ENCODE assay signal across 20 mouse cellular contexts in the genomic region with DNA sequence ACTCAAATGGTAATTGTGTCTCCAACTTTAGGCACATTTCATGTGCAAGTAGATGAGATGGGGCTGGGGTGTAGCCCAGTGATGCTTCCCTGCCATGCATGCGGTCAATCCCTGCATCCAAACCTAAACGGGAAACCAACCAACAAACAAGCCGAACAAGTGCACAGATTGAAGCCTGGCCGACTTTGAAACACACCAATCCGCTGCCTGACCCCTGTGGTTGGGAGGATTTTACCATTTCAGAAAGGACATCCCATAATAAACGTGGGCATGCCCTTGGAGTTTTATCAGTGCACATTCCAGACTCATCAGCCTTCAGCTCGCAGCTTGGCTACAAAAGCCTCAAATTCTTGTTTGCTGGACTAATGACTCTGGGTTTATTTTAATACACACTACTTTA. TPM values are rescaled to one million over a fixed set of nuclear protein-coding genes. Genes with fewer than 3 reads are reported as not detected.
DNase-seq lines count a peak whose midpoint lies in the region; ATAC-seq and TF ChIP-seq lines count a peak whose summit lies in the region.
"Had no signal": no experiment of that assay in that cellular context is flagged by ENCODE, and none has a peak within 500 bp of the region (broad histone marks: within the 10 kb centered on the region; RNA-seq: fewer than 3 reads in every experiment).

No protein-coding gene starts in this region.

- no peak overlapping the region for H3K4me2 ChIP-seq in heart, embryonic 13.5 days
- H3K4me2 ChIP-seq in hindbrain, postnatal 0 days (ENCODE audit: low read depth, low read length) = no peak overlapping the region
- no peak overlapping the region for H3K4me2 ChIP-seq in hindbrain, embryonic 12.5 days (replicated peaks)
- H3K4me2 ChIP-seq: embryonic facial prominence, embryonic 13.5 days; intestine, embryonic 15.5 days; liver, embryonic 11.5 days; midbrain, embryonic 11.5 days had no signal

- no peaks in the 10 kb centered on the region for H3K27me3 ChIP-seq in heart, embryonic 13.5 days (replicated peaks)
- no peaks in the 10 kb centered on the region for H3K27me3 ChIP-seq in hindbrain, postnatal 0 days (ENCODE audit: insufficient read depth, low read length)
- H3K27me3 ChIP-seq in hindbrain, embryonic 12.5 days = no peaks in the 10 kb centered on the region
- H3K27me3 ChIP-seq: embryonic facial prominence, embryonic 13.5 days; intestine, embryonic 15.5 days; Patski had no signal

- DNase-seq in adrenal gland, adult (ENCODE audit: inconsistent age in 2 of 2, low spot score in 1 of 2) = peak; percentile 55 to 76
- DNase-seq in adrenal gland, adult 18-20 months (ENCODE audit: low spot score in 2 of 2) = no peak
- DNase-seq in heart, postnatal 36 days = no peak
- DNase-seq in hindbrain, postnatal 0 days (ENCODE audit: low spot score) = peak; percentile 34
- DNase-seq in testis, postnatal 14 days (ENCODE audit: low spot score) = peak; percentile 19
- DNase-seq in testis, postnatal 10 days (ENCODE audit: low spot score) = no peak
- DNase-seq: cerebellum, adult 11 months; kidney, postnatal 4 days; lung, adult 2 months; right cerebral cortex, postnatal 14 days had no signal

- H3K9ac ChIP-seq in heart, embryonic 13.5 days = no peak overlapping the region
- no peak overlapping the region for H3K9ac ChIP-seq in hindbrain, postnatal 0 days (replicated peaks; ENCODE audit: low read length)
- H3K9ac ChIP-seq in hindbrain, embryonic 12.5 days = no peak overlapping the region
- H3K9ac ChIP-seq: embryonic facial prominence, embryonic 13.5 days; intestine, embryonic 15.5 days had no signal

- H3K36me3 ChIP-seq in heart, embryonic 13.5 days = no peaks in the 10 kb centered on the region
- H3K36me3 ChIP-seq in hindbrain, postnatal 0 days (ENCODE audit: insufficient read depth, low read length) = no peaks in the 10 kb centered on the region
- no peaks in the 10 kb centered on the region for H3K36me3 ChIP-seq in hindbrain, embryonic 12.5 days
- H3K36me3 ChIP-seq: embryonic facial prominence, embryonic 13.5 days; intestine, embryonic 15.5 days had no signal

- no peaks in the 10 kb centered on the region for H3K9me3 ChIP-seq in heart, embryonic 13.5 days
- no peaks in the 10 kb centered on the region for H3K9me3 ChIP-seq in hindbrain, postnatal 0 days (ENCODE audit: low read length)
- no peaks in the 10 kb centered on the region for H3K9me3 ChIP-seq in hindbrain, embryonic 12.5 days (replicated peaks)
- H3K9me3 ChIP-seq: embryonic facial prominence, embryonic 13.5 days; intestine, embryonic 15.5 days had no signal

- 0 out of 2 replicates have a peak overlapping the region, but pooled peaks have one; percentile 36 for H3K27ac ChIP-seq in heart, embryonic 13.5 days (replicated peaks)
- H3K27ac ChIP-seq in hindbrain, postnatal 0 days = no peak overlapping the region
- no peak overlapping the region for H3K27ac ChIP-seq in hindbrain, embryonic 12.5 days
- H3K27ac ChIP-seq: embryonic facial prominence, embryonic 13.5 days; intestine, embryonic 15.5 days; macrophage had no signal

- WGBS in heart, embryonic 13.5 days = 44% methylated on average over 7 of the region's 7 CpGs
- 38% methylated on average over 7 of the region's 7 CpGs for WGBS in hindbrain, postnatal 0 days
- WGBS in hindbrain, embryonic 12.5 days = 64% methylated on average over 7 of the region's 7 CpGs

- no peak overlapping the region for H3K4me3 ChIP-seq in heart, embryonic 13.5 days
- no peak overlapping the region for H3K4me3 ChIP-seq in hindbrain, postnatal 0 days (ENCODE audit: low read length)
- H3K4me3 ChIP-seq in hindbrain, embryonic 12.5 days = no peak overlapping the region
- H3K4me3 ChIP-seq: embryonic facial prominence, embryonic 13.5 days; intestine, embryonic 15.5 days had no signal

- no peak for TF ChIP-seq CTCF in hindbrain, postnatal 0 days (IDR thresholded peaks at IDR 0.05; ENCODE audit: low read depth)

- no peak for ATAC-seq in heart, embryonic 13.5 days (ENCODE audit: extremely low read depth, insufficient number of reproducible peaks, low FRiP score, low TSS enrichment)
- ATAC-seq in hindbrain, postnatal 0 days = no peak
- no peak for ATAC-seq in hindbrain, embryonic 12.5 days (ENCODE audit: low FRiP score)
- ATAC-seq: intestine, embryonic 15.5 days; Patski had no signal

- H3K4me1 ChIP-seq in heart, embryonic 13.5 days = peaks cover 32% of the 10 kb centered on the region
- 0 out of 2 replicates have a peak, but pooled peaks cover 4% of the 10 kb centered on the region for H3K4me1 ChIP-seq in hindbrain, postnatal 0 days (ENCODE audit: insufficient read depth, low read length)
- peaks cover 15% of the 10 kb centered on the region for H3K4me1 ChIP-seq in hindbrain, embryonic 12.5 days
- H3K4me1 ChIP-seq: intestine, embryonic 15.5 days had no signal

- intact Hi-C loops in heart, postnatal 36 days (cut with DNase I) = no loop called here

RNA-seq across cellular contexts. Expression of gene Col6a6, which starts 57.3 kb away (rescaled TPM):
- total RNA-seq in adrenal gland, adult 18-20 months (2021) = 1 to 10 TPM in 1 of 2 experiments, under 1 TPM in 1; 0.96 to 2.1 TPM
- polyA plus RNA-seq in heart, embryonic 13.5 days (2015; fragmentation: Nextera tagmentation; extraction: Ambion mirVana) = 1.6 and 2.1 TPM in 2 replicates
- total RNA-seq in heart, postnatal 36 days (2021) = 1 to 10 TPM; 4.0 to 4.4 TPM
- total RNA-seq in hindbrain, postnatal 0 days (2014; rRNA removed) = 0.31 and 0.54 TPM in 2 replicates
- 0.23 and 0.24 TPM in 2 replicates for polyA plus RNA-seq in hindbrain, postnatal 0 days (2015; fragmentation: Nextera tagmentation; extraction: Ambion mirVana)
- 0.21 and 0.40 TPM in 2 replicates for polyA plus RNA-seq in hindbrain, embryonic 12.5 days (2016; fragmentation: Nextera tagmentation; extraction: Ambion mirVana)
- total RNA-seq: granulocyte monocyte progenitor cell, adult 5-6 weeks; monocyte, adult 5-6 weeks had no signal
- polyA plus RNA-seq: macrophage, Patski had no signal

Comparison
In these comparisons a context has a peak if more than half of its experiments do, and no peak if none do; other contexts are left out.
1. DNase-seq: peak in adrenal gland, adult (2 of 2), hindbrain, postnatal 0 days (single experiment) and testis, postnatal 14 days (single experiment); none in adrenal gland, adult 18-20 months (0 of 2), heart, postnatal 36 days (0 of 2) and testis, postnatal 10 days (single experiment).